Mouse (Mus musculus) embryonic facial prominence, embryonic 10.5 days (tissue): Measurements from ENCODE around the gene Zfp637. TPM values are rescaled to one million over a fixed set of nuclear protein-coding genes. Genes with fewer than 3 reads are reported as not detected.
"Not testable (repeated sequence)": the region's sequence is repeated elsewhere in the genome, so short reads cannot be mapped to it uniquely, and the experiment has no call there.

ENCODE experiments used
- DNase-seq: peaks from one replicate; pipeline ENCODE4 v3.0.0-alpha.2; 2017; ENCODE audit warnings: low spot score
- H3K27ac ChIP-seq: fragments of 300-500 bp; sonication (generic); replicated peaks from 2 replicates; pipeline ENCODE4 v1.5.1; 2016; ENCODE audit warnings: mild to moderate bottlenecking
- H3K27me3 ChIP-seq: fragments of 300-500 bp; sonication (generic); replicated peaks from 2 replicates; pipeline ENCODE4 v1.6.1; 2016; ENCODE audit warnings: low read depth, mild to moderate bottlenecking; ENCODE audit not compliant: poor library complexity, severe bottlenecking
- H3K36me3 ChIP-seq: fragments of 300-500 bp; sonication (generic); replicated peaks from 2 replicates; pipeline ENCODE4 v1.6.1; 2016; ENCODE audit warnings: mild to moderate bottlenecking, moderate library complexity
- H3K4me1 ChIP-seq: fragments of 300-500 bp; sonication (generic); 2 replicates; pipeline ENCODE4 v1.6.1; 2016
- H3K4me3 ChIP-seq: fragments of 300-500 bp; sonication (generic); 2 replicates; pipeline ENCODE4 v1.5.1; 2016; ENCODE audit warnings: mild to moderate bottlenecking, moderate library complexity
- H3K9me3 ChIP-seq: fragments of 300-500 bp; sonication (generic); 2 replicates; pipeline ENCODE4 v1.6.1; 2016; ENCODE audit warnings: mild to moderate bottlenecking
- WGBS: fragments of 180-500 bp; shearing (Covaris S2); methylation state at CpG from one replicate; pipeline ENCODE4 v1.1.7; 2016; 5-methylcytosine and 5-hydroxymethylcytosine counted together
- polyA plus RNA-seq: library from polyadenylated mRNA; unstranded; fragments of >200 nt; fragmentation: Nextera tagmentation; extraction: Ambion mirVana; gene quantifications from 2 replicates; pipeline ENCODE4 v1.2.1, GENCODE M21; 2016

Gene Zfp637
- polyA plus RNA-seq, 1 experiment from 2014 or later: 127 TPM

- no peak for DNase-seq
Measured at GRCm38 (mm10) chr6:117841511-117841955, 553 bp downstream of the Zfp637 start.

DNA sequence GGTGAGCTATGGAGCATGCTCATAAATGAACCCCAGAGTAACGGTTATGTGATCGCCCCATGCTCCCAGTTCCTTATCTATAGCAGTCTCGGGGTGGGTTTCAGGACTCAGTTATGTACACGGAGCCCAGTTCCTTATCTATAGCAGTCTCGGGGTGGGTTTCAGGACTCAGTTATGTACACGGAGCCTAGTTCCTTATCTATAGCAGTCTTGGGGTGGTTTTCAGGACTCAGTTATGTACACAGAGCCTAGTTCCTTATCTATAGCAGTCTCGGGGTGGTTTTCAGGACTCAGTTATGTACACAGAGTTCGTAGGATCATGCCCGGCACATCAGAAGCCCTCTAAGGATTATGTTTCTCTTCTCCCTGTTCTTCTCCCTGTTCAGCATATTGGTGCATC, 3.6 kb downstream of the Zfp637 start:
- WGBS: 93% methylated on average over 9 of the region's 9 CpGs
- DNase-seq: no peak
- Histone ChIP-seq H3K4me1 (peaks cover 16% of the 10 kb centered on the region), H3K4me3 (no peak overlapping the region), H3K9me3 (peaks cover 3% of the 10 kb centered on the region; the same call in 1 of the 2 replicates), H3K27me3 (no peaks in the 10 kb centered on the region), H3K36me3 (peaks cover 71% of the 10 kb centered on the region), H3K27ac (no peak overlapping the region)

More at GRCm38 (mm10) chr6:117841511-117841955, 553 bp downstream of the Zfp637 start:
- WGBS: 16% methylated on average over 12 of the region's 12 CpGs
- H3K27ac ChIP-seq: peak overlapping the region; percentile 97
- H3K9me3 ChIP-seq: peaks cover 3% of the 10 kb centered on the region; the same call in 1 of the 2 replicates
- no peaks in the 10 kb centered on the region for H3K27me3 ChIP-seq
- H3K4me1 ChIP-seq: peaks cover 16% of the 10 kb centered on the region
- H3K36me3 ChIP-seq: peaks cover 41% of the 10 kb centered on the region
- H3K4me3 ChIP-seq: peak overlapping the region; percentile 78

DNA sequence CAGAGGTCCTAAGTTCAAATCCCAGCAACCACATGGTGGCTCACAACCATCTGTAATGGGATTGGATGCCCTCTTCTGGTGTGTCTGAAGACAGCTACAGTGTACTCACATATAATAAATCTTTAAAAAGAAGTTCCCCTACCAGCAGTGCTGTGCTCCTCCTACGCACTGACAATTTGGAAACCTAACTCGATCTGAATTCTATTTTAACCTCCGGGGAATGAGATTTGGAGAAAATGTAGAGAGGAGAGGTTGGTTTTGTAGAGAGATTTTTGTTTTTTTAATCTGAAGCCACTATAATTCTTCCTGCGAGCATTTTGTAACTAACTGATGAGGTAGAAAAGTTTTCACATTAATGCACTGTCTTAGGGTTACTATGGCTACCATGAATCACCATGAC, 5.7 kb downstream of the Zfp637 start:
- 97% methylated on average over 4 of the region's 4 CpGs for WGBS
- DNase-seq, H3K27me3 ChIP-seq, H3K9me3 ChIP-seq, H3K4me3 ChIP-seq, H3K27ac ChIP-seq: not testable (repeated sequence)
- Histone ChIP-seq H3K4me1 (peaks cover 13% of the 10 kb centered on the region), H3K36me3 (peaks cover 76% of the 10 kb centered on the region)

DNA sequence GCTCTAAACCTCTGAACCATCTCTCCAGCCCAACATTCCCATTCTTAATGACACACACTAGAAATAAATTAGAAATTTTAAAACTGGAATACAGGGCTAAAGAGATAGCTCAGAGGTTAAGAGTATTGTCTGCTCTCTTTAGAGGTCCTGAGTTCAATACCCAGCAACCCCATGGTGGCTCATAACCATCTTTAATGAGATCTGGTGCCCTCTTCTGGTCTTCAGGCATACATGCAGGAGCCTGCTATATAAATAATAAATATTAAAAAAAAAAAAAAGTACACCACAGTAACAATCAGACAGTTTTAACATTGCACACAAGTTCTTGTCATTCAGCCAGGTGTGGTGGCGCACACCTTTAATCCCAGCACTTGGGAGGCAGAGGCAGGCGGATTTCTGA, 6.8 kb downstream of the Zfp637 start:
- peaks cover 2% of the 10 kb centered on the region for H3K4me1 ChIP-seq
- H3K27me3 ChIP-seq: no peaks in the 10 kb centered on the region
- H3K36me3 ChIP-seq: peaks cover 73% of the 10 kb centered on the region
- no peak overlapping the region for H3K4me3 ChIP-seq
- peaks cover 3% of the 10 kb centered on the region; the same call in 1 of the 2 replicates for H3K9me3 ChIP-seq
- H3K27ac ChIP-seq: no peak overlapping the region
- WGBS: 98% methylated on average over 2 of the region's 2 CpGs
- no peak for DNase-seq

GRCm38 (mm10) chr6:117848577-117848976, 7.6 kb downstream of the Zfp637 start:
- 89% methylated on average over 5 of the region's 5 CpGs for WGBS
- DNase-seq: no peak
- Histone ChIP-seq H3K4me1 (no peaks in the 10 kb centered on the region), H3K9me3 (peaks cover 3% of the 10 kb centered on the region; the same call in 1 of the 2 replicates), H3K36me3 (peaks cover 65% of the 10 kb centered on the region), H3K27ac (no peak overlapping the region), H3K27me3 (no peaks in the 10 kb centered on the region), H3K4me3 (no peak overlapping the region)

GRCm38 (mm10) chr6:117851747-117852146, 10.8 kb downstream of the Zfp637 start:
- H3K4me3 ChIP-seq: no peak overlapping the region
- no peaks in the 10 kb centered on the region for H3K27me3 ChIP-seq
- H3K9me3 ChIP-seq: no peaks in the 10 kb centered on the region
- no peak overlapping the region for H3K27ac ChIP-seq
- no peaks in the 10 kb centered on the region for H3K4me1 ChIP-seq
- 60% methylated on average over 2 of the region's 2 CpGs for WGBS
- no peak for DNase-seq
- H3K36me3 ChIP-seq: peaks cover 33% of the 10 kb centered on the region

DNA sequence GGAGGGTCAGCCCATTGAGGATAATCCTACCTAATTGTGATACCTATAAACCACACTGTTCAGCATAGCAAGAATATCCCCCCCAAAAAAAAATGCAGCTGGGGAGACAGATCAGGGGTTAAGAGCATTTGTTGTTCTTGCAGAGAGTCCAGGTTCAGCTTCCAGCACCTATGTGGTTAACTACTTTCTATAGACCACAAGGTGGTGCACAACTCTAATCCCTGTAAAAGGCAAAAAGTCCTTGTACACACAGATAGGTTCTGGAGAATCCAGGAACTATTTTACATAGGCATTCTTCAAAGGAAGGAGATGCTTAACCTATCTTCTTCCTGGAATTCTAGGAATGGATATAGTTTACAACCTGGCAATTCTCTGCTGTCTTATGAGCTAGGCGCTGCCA, 17.0 kb downstream of the Zfp637 start:
- H3K36me3 ChIP-seq: no peaks in the 10 kb centered on the region
- no peaks in the 10 kb centered on the region for H3K9me3 ChIP-seq
- H3K27me3 ChIP-seq: no peaks in the 10 kb centered on the region
- 84% methylated on average over 1 of the region's 1 CpGs for WGBS
- H3K27ac ChIP-seq: no peak overlapping the region
- H3K4me1 ChIP-seq: no peaks in the 10 kb centered on the region
- H3K4me3 ChIP-seq: no peak overlapping the region
- DNase-seq: no peak

DNA sequence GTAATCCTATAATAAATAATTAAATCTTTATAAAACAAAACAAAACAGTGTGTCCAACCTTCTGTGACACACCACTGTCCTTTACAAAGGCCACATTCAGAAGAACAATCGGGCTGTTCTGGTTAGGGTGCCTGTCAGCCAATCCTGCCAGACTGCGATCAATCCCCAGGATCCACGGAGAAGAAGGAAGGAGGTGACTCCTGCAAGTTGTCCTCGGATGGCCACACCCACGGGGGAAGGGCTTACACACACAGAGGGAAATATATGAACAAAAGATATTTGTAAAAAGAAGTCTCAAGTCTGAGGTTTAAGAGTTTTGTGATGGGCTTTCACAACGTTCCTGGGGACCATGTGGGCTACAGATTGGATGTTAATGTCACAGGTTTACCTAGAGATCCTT, 20.9 kb downstream of the Zfp637 start, which contains the start of gene Zfp239:
Zfp239 (plus strand) TSS at position 253 of the 400 bp plus-strand sequence.
- no peak for DNase-seq
- Histone ChIP-seq H3K36me3 (no peaks in the 10 kb centered on the region; the same call in 1 of the 2 replicates), H3K4me3 (peak within 1 kb of the TSS; percentile 72), H3K9me3 (no peaks in the 10 kb centered on the region), H3K27me3 (no peaks in the 10 kb centered on the region), H3K4me1 (peaks cover 6% of the 10 kb centered on the region), H3K27ac (peak within 1 kb of the TSS; percentile 82)
- 65% methylated on average over 6 of the region's 6 CpGs for WGBS

GRCm38 (mm10) chr6:117862465-117862864, 21.5 kb downstream of the Zfp637 start:
- peaks cover 6% of the 10 kb centered on the region for H3K4me1 ChIP-seq
- peak overlapping the region; percentile 72 for H3K4me3 ChIP-seq
- no peak for DNase-seq
- H3K36me3 ChIP-seq: no peaks in the 10 kb centered on the region; the same call in 1 of the 2 replicates
- no peaks in the 10 kb centered on the region for H3K27me3 ChIP-seq
- no peaks in the 10 kb centered on the region for H3K9me3 ChIP-seq
- H3K27ac ChIP-seq: peak overlapping the region; percentile 82; the same call in 1 of the 2 replicates
- WGBS: 75% methylated on average over 8 of the region's 8 CpGs

GRCm38 (mm10) chr6:117862899-117863620, 22.1 kb downstream of the Zfp637 start:
- Histone ChIP-seq H3K4me1 (peaks cover 6% of the 10 kb centered on the region), H3K4me3 (peak overlapping the region; percentile 72), H3K27me3 (no peaks in the 10 kb centered on the region), H3K9me3 (no peaks in the 10 kb centered on the region), H3K36me3 (no peaks in the 10 kb centered on the region; the same call in 1 of the 2 replicates), H3K27ac (peak overlapping the region; percentile 82)
- 3% methylated on average over 26 of the region's 26 CpGs for WGBS
- DNase-seq: peak; percentile 79

- 0 out of 2 replicates have a peak overlapping the region, but pooled peaks have one; percentile 82 for H3K27ac ChIP-seq
- WGBS: 93% methylated on average over 8 of the region's 8 CpGs
- H3K27me3 ChIP-seq: no peaks in the 10 kb centered on the region
- no peaks in the 10 kb centered on the region; the same call in 1 of the 2 replicates for H3K36me3 ChIP-seq
- no peak for DNase-seq
- H3K4me3 ChIP-seq: peak overlapping the region; percentile 72
- H3K4me1 ChIP-seq: peaks cover 6% of the 10 kb centered on the region
- H3K9me3 ChIP-seq: no peaks in the 10 kb centered on the region
Measured at GRCm38 (mm10) chr6:117863751-117864150, 22.8 kb downstream of the Zfp637 start.

GRCm38 (mm10) chr6:117868187-117868586, 27.2 kb downstream of the Zfp637 start:
- H3K36me3 ChIP-seq: peaks cover 19% of the 10 kb centered on the region
- no peaks in the 10 kb centered on the region for H3K27me3 ChIP-seq
- H3K9me3 ChIP-seq: no peaks in the 10 kb centered on the region
- 93% methylated on average over 8 of the region's 8 CpGs for WGBS
- H3K4me3 ChIP-seq: no peak overlapping the region
- peaks cover 4% of the 10 kb centered on the region for H3K4me1 ChIP-seq
- no peak for DNase-seq
- no peak overlapping the region for H3K27ac ChIP-seq

DNA sequence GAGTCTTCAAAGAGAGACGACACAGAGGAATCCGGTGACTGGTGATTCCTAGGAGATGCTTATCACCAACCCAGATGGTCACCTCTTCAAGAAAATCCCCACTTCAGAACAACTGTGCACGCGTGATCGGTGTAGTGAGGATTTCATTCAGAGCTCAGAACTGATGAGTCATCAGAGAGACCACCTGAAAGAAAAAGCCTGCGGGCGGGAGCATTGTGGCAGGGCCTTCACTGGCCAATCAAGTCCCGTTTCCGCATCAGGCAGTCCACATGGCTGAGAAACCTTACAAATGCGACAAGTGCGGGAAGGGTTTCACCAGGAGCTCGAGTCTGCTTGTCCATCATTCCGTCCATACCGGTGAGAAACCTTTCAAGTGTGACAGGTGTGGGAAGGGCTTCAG, 30.1 kb downstream of the Zfp637 start:
- Histone ChIP-seq H3K27me3 (no peaks in the 10 kb centered on the region), H3K9me3 (no peaks in the 10 kb centered on the region), H3K27ac (no peak overlapping the region), H3K36me3 (peaks cover 19% of the 10 kb centered on the region), H3K4me1 (no peaks in the 10 kb centered on the region), H3K4me3 (no peak overlapping the region)
- no peak for DNase-seq
- 83% methylated on average over 14 of the region's 14 CpGs for WGBS
